Mouse (Mus musculus) embryonic facial prominence, embryonic 11.5 days (tissue): Measurements from ENCODE around the gene F5. TPM values are rescaled to one million over a fixed set of nuclear protein-coding genes. Genes with fewer than 3 reads are reported as not detected.
A peak's percentile ranks its signal among the peaks of the same experiment; 100 is the strongest.

ENCODE experiments used
- ATAC-seq: fragments of 200-750 bp; cut with Nextera tagmentation; replicated peaks from 2 replicates; pipeline ENCODE4 v1.8.0; 2017; ENCODE audit warnings: low read depth; ENCODE audit not compliant: insufficient number of reproducible peaks, low FRiP score, low TSS enrichment
- DNase-seq: peaks from one replicate; pipeline ENCODE4 v3.0.0-alpha.2; 2015; ENCODE audit warnings: low spot score
- H3K27ac ChIP-seq: fragments of 300-500 bp; sonication (generic); replicated peaks from 2 replicates; pipeline ENCODE4 v1.5.1; 2014; ENCODE audit warnings: mild to moderate bottlenecking, low read depth, low read length, control low read depth
- H3K27me3 ChIP-seq: fragments of 300-500 bp; sonication (generic); 2 replicates; pipeline ENCODE4 v1.6.1; 2014; ENCODE audit warnings: mild to moderate bottlenecking, low read length, moderate library complexity, mixed read lengths; ENCODE audit not compliant: control insufficient read depth, insufficient read depth
- H3K36me3 ChIP-seq: fragments of 300-500 bp; sonication (generic); replicated peaks from 2 replicates; pipeline ENCODE4 v1.6.1; 2014; ENCODE audit warnings: low read depth, mild to moderate bottlenecking, low read length, moderate library complexity, mixed read lengths; ENCODE audit not compliant: control insufficient read depth, insufficient read depth
- H3K4me1 ChIP-seq: fragments of 300-500 bp; sonication (generic); 2 replicates; pipeline ENCODE4 v1.6.1; 2014; ENCODE audit warnings: low read length, mixed read lengths; ENCODE audit not compliant: control insufficient read depth, insufficient read depth
- H3K4me2 ChIP-seq: fragments of 300-500 bp; sonication (generic); 2 replicates; pipeline ENCODE4 v1.6.1; 2014; ENCODE audit warnings: low read depth, mild to moderate bottlenecking, control low read depth, low read length, moderate library complexity
- H3K4me3 ChIP-seq: fragments of 300-500 bp; sonication (generic); 2 replicates; pipeline ENCODE4 v1.5.1; 2014; ENCODE audit warnings: low read depth, low read length, control low read depth
- H3K9ac ChIP-seq: fragments of 300-500 bp; sonication (generic); replicated peaks from 2 replicates; pipeline ENCODE4 v1.6.1; 2014; ENCODE audit warnings: mild to moderate bottlenecking, control low read depth, low read length
- H3K9me3 ChIP-seq: fragments of 300-500 bp; sonication (generic); replicated peaks from 2 replicates; pipeline ENCODE4 v1.6.1; 2016; ENCODE audit warnings: mild to moderate bottlenecking, low read length, inconsistent platforms, mixed read lengths; ENCODE audit not compliant: control insufficient read depth
- WGBS: fragments of 180-500 bp; shearing (Covaris S2); extraction: QIAGEN DNeasy Blood & Tissue Kit; methylation state at CpG from one replicate; pipeline ENCODE4 v1.1.7; 2014; 5-methylcytosine and 5-hydroxymethylcytosine counted together
- polyA plus RNA-seq: library from polyadenylated mRNA; unstranded; fragments of >200 nt; fragmentation: Nextera tagmentation; extraction: Ambion mirVana; gene quantifications from 2 replicates; pipeline ENCODE4 v1.2.1, GENCODE M21; 2014

Gene F5
- polyA plus RNA-seq, 1 experiment from 2014 or later = 0.67 TPM

DNA sequence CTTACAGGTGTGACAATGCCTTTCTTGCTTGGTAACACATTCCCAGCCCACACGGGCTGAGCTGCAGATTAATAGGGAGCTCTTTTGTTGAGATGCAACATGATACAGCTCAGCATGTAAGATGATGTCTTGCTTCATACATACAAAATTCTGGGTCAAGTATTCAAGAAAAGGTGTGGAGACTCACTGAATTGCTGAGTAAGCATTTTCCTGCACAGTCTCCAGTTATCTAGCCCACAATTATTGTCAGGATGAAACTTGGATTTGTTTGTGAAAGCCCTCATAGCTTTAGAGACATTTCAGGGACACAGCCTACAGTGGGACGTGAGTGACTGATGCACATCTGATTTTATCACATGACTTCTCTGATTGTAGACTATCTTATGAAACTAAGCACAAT lies 89.9 kb downstream of the F5 start:
- no peak for DNase-seq
- no peaks in the 10 kb centered on the region for H3K4me1 ChIP-seq

DNA sequence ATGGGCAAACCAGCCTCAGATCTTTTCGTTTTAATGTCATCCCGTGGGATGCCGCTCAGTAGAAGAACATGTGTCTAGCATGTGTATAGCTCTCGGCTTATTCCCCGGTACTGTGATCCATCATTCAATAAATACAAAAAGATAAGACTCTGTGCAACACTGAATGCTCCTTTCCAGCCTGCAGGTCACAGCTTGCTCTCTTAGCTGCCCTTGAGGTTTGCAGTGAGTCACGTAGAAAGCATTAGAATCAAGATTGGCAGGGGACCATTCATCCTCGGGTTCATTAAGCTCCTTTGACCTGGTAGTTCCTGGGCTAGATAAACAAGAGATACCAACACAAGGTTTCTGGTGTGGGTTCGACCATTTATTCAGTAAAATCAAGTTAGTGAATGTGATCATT lies 91.2 kb downstream of the F5 start:
- no peak for DNase-seq
- 60% methylated on average over 8 of the region's 8 CpGs for WGBS
- peaks cover 2% of the 10 kb centered on the region; the same call in 1 of the 2 replicates for H3K4me1 ChIP-seq
- no peaks in the 10 kb centered on the region for H3K9me3 ChIP-seq
- H3K9ac ChIP-seq = no peak overlapping the region
- no peak overlapping the region for H3K4me3 ChIP-seq
- H3K4me2 ChIP-seq = no peak overlapping the region
- H3K27ac ChIP-seq = no peak overlapping the region
- no peaks in the 10 kb centered on the region for H3K27me3 ChIP-seq
- no peak for ATAC-seq
- no peaks in the 10 kb centered on the region for H3K36me3 ChIP-seq

More for the DNA sequence above, 89.9 kb downstream of the F5 start:
- 80% methylated on average over 2 of the region's 2 CpGs for WGBS
- ATAC-seq = no peak
- Histone ChIP-seq H3K4me2 (no peak overlapping the region), H3K9me3 (no peaks in the 10 kb centered on the region), H3K27ac (no peak overlapping the region), H3K4me3 (no peak overlapping the region), H3K27me3 (no peaks in the 10 kb centered on the region), H3K9ac (no peak overlapping the region), H3K36me3 (no peaks in the 10 kb centered on the region)

DNA sequence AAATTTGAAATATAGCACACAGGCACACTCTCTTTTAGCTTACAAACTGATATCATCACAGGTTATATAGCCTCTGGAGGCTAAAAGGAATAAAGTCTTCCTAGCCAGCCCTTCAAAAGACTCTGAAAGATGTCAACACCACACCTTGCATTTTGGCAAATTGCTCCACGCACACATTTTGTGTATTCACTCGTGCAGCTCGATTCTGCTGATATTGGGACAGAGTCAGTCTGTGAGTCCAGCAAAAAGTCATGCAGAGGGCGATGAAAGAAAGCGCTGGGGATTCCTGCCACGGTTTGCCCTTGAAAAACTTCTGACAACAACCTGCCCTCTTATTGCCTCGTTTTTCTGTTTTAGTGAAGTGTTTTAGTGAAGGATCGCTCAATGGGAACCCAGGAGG lies 95.8 kb downstream of the F5 start:
- DNase-seq (no peak), ATAC-seq (no peak)
- H3K4me1 ChIP-seq = peaks cover 2% of the 10 kb centered on the region; the same call in 1 of the 2 replicates
- H3K4me3 ChIP-seq = no peak overlapping the region
- 30% methylated on average over 8 of the region's 8 CpGs for WGBS
- H3K27ac ChIP-seq = no peak overlapping the region
- H3K27me3 ChIP-seq = no peaks in the 10 kb centered on the region
- H3K4me2 ChIP-seq = no peak overlapping the region; the same call in 1 of the 2 replicates
- H3K9me3 ChIP-seq = no peaks in the 10 kb centered on the region
- H3K36me3 ChIP-seq = no peaks in the 10 kb centered on the region
- peak overlapping the region; percentile 30 for H3K9ac ChIP-seq

DNA sequence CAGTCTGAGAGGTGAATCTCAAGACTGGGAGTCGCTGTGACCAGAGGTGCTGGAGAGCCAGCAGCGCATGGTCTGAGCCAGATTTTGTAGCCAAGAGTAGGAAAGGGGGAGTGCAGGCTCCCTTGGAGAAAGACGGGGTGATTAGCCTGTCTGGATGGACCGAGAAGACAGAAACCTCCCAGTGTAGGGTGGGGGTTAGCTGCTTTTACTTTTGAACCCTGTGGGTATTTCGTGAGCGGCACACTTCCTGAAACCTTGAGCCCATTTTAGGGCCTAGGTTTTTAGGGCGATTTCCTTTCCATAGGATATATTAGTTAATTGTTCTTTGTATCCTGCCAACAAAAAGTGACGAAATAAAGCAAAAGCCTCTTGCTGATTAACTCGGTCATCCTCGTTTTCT lies 96.3 kb downstream of the F5 start:
- Histone ChIP-seq H3K9me3 (no peaks in the 10 kb centered on the region), H3K4me3 (peak overlapping the region; percentile 70; the same call in 1 of the 2 replicates), H3K9ac (peak overlapping the region; percentile 30), H3K4me1 (peaks cover 2% of the 10 kb centered on the region; the same call in 1 of the 2 replicates), H3K4me2 (peak overlapping the region; percentile 43; the same call in 1 of the 2 replicates), H3K36me3 (no peaks in the 10 kb centered on the region), H3K27ac (no peak overlapping the region), H3K27me3 (no peaks in the 10 kb centered on the region)
- DNase-seq (peak; percentile 11), ATAC-seq (no peak)
- 8% methylated on average over 10 of the region's 10 CpGs for WGBS

DNA sequence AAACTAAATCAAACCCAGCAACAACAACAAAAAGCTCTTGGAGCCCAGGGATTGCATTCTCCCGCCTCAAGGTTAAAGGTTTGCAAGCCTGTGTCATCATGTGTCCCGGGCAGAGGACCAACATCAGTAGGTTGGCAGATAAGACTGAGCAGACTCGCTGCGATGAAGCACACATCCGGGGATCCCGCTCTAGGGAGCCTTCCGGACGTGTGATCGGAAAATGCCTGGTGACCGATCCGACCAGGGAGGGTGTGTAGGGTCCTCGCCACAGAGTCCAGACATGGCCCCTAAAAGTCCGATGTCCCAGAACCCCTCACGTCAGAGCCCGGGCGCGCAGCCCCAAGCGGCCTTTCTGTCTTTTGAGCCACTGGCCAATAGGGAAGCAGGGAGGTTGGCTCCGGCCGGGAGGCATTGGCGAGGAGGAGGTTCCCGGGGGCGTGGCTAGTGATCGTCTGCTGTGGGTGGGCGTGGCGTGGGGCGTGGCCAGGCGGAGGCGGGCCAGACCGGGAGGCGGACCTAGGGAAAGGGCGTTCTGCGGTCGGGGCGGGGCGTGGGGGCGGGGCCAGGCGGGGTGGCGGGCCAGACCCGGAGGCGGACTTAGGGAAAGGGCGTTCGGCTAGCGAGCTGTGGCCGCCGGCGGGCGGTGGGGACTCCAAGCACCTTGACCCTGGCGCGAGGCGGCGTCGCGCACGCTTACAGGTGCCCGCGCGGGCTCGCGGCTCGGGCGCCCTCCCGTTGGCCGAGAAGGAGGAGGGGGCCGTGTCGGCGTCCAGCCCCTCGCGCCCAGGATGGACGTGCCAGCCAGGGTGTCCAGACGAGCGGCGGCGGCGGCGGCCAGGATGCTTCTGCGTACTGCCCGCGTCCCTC lies 97.1 kb downstream of the F5 start, which contains the start of gene Slc19a2:
Gene Slc19a2 (plus strand): TSS at position 582 of the 867 bp plus-strand sequence.
- peak; percentile 97 for DNase-seq
- peak within 1 kb of the TSS; percentile 59 for H3K27ac ChIP-seq
- under 1% methylated on average over 59 of the region's 79 CpGs for WGBS

DNA sequence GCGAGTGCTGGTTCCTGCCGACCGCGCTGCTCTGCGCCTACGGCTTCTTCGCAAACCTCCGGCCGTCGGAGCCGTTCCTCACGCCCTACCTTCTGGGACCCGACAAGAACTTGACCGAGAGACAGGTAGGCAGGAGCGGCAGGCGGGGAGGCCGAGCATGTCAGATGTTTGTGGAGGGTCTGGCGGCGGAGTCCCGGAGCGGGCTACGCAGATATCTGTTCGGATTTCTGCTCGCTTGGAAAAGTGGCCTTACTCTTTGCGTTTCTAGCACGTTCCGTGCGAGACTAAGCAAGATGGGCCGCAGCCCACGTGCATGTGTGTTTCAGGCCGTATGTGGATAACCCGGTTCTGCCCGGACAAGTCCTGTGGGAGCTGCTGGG lies 97.7 kb downstream of the F5 start:
- Histone ChIP-seq H3K9ac (peak overlapping the region; percentile 69), H3K4me3 (peak overlapping the region; percentile 70), H3K4me2 (peak overlapping the region; percentile 89), H3K36me3 (no peaks in the 10 kb centered on the region), H3K9me3 (no peaks in the 10 kb centered on the region), H3K27me3 (no peaks in the 10 kb centered on the region), H3K4me1 (peaks cover 2% of the 10 kb centered on the region; the same call in 1 of the 2 replicates), H3K27ac (peak overlapping the region; percentile 59)
- ATAC-seq = no peak; the same call in 1 of the 2 replicates
- under 1% methylated on average over 33 of the region's 33 CpGs for WGBS
- no peak for DNase-seq

More for the DNA sequence above, 97.1 kb downstream of the F5 start, which contains the start of gene Slc19a2:
- peak within 1 kb of the TSS; percentile 89 for H3K4me2 ChIP-seq
- ATAC-seq = peak; percentile 98
- no peaks in the 10 kb centered on the region for H3K27me3 ChIP-seq
- peak within 1 kb of the TSS; percentile 70 for H3K4me3 ChIP-seq
- H3K9me3 ChIP-seq = no peaks in the 10 kb centered on the region
- peaks cover 2% of the 10 kb centered on the region; the same call in 1 of the 2 replicates for H3K4me1 ChIP-seq
- no peaks in the 10 kb centered on the region for H3K36me3 ChIP-seq
- H3K9ac ChIP-seq = peak within 1 kb of the TSS; percentile 71

DNA sequence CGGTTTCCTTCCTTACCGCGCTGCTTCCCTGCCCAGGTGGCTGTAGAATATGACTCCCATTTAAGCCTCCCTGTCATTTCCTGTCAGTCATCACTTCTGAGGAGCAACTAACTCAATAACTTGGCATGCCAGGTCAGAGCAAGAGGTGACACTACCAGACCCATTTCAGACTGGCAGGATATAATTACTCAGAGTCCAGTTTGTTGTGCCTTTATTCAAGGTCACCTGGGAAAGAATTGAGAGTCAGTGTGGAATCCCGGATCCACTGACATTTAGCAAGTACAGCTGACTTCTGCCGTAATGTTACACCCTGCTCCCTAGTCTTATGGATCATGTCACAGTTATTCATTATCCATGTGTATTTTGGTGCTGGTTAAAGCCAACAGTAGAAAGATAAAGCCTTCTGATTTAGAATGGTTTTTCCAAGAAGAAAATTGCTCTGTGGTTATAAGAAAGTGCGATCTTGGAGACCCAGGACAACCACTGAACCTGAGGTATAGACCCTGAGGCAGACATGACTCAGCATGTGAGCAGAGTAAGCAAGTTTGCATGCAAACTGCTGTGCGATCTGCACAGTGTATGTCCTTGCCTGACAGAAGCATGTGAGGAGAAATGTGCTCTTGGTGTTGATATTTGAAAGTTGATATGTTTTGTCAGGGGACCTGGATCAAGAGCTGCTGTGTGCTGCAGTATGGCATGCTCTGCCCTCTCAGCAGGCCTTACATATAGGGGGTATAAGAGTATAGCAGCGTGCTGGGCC lies 98.9 kb downstream of the F5 start:
- ATAC-seq (no peak), DNase-seq (no peak)
- H3K4me2 ChIP-seq = peak overlapping the region; percentile 89
- peak overlapping the region; percentile 70; the same call in 1 of the 2 replicates for H3K4me3 ChIP-seq
- 48% methylated on average over 8 of the region's 8 CpGs for WGBS
- no peaks in the 10 kb centered on the region for H3K36me3 ChIP-seq
- no peak overlapping the region for H3K27ac ChIP-seq
- no peaks in the 10 kb centered on the region for H3K27me3 ChIP-seq
- peaks cover 2% of the 10 kb centered on the region; the same call in 1 of the 2 replicates for H3K4me1 ChIP-seq
- H3K9ac ChIP-seq = no peak overlapping the region
- no peaks in the 10 kb centered on the region for H3K9me3 ChIP-seq
